Mouse (Mus musculus): ENCODE measurements around the gene Babam2. TPM values are rescaled to one million over a fixed set of nuclear protein-coding genes. Genes with fewer than 3 reads are reported as not detected.
"Not testable (repeated sequence)": the region's sequence is repeated elsewhere in the genome, so short reads cannot be mapped to it uniquely, and the experiment has no call there.

Babam2 gene
- total and polyA plus RNA-seq, 2 experiments from 2014 or later, result 31.2 to 66.2 TPM

- H3K4me3 ChIP-seq (ENCODE audit: low read length), result no peak overlapping the region
- no peak for TF ChIP-seq CTCF (IDR thresholded peaks at IDR 0.05; ENCODE audit: low read depth)
- H3K9me3 ChIP-seq (ENCODE audit: low read length), result no peaks in the 10 kb centered on the region
- H3K27me3 ChIP-seq (ENCODE audit: insufficient read depth, low read length), result no peaks in the 10 kb centered on the region
- ATAC-seq (no peak), DNase-seq (ENCODE audit: low spot score) (no peak)
- H3K36me3 ChIP-seq (ENCODE audit: insufficient read depth, low read length), result no peaks in the 10 kb centered on the region
- no peak overlapping the region for H3K4me2 ChIP-seq (ENCODE audit: low read depth, low read length)
- H3K4me1 ChIP-seq (ENCODE audit: insufficient read depth, low read length), result no peaks in the 10 kb centered on the region
- H3K9ac ChIP-seq (replicated peaks; ENCODE audit: low read length), result no peak overlapping the region
- WGBS, result 96% methylated on average over 3 of the region's 3 CpGs
- no peak overlapping the region for H3K27ac ChIP-seq
Measured at GRCm38 (mm10) chr5:31795414-31795813, 97.9 kb downstream of the Babam2 start.

DNA sequence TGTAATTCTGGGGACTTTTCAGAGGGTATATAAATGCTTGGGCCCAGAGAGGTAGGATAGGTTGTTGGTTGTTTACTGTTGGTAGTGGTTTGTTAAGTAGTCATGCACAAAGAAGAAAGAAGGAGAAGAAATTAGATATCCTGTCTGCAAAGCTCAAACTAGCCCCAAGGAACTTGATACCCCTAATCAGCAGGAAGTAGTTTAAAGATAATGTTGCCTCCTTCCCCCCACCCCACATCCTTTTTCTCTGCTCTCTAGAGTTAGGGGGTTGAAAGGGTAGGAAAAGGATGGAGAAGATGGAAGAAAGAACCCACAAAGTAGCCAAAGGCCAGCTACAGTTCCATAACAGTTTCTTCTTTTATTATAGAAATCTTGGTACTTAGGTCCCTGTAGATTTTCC lies 99.5 kb downstream of the Babam2 start:
- H3K4me2 ChIP-seq (ENCODE audit: low read depth, low read length), result no peak overlapping the region
- H3K4me3 ChIP-seq (ENCODE audit: low read length), result no peak overlapping the region
- no peak overlapping the region for H3K27ac ChIP-seq
- TF ChIP-seq CTCF (IDR thresholded peaks at IDR 0.05; ENCODE audit: low read depth), result no peak
- H3K27me3 ChIP-seq (ENCODE audit: insufficient read depth, low read length), result no peaks in the 10 kb centered on the region
- no peak for ATAC-seq
- no peaks in the 10 kb centered on the region for H3K4me1 ChIP-seq (ENCODE audit: insufficient read depth, low read length)
- H3K36me3 ChIP-seq (ENCODE audit: insufficient read depth, low read length), result no peaks in the 10 kb centered on the region
- DNase-seq (ENCODE audit: low spot score), result no peak
- no peak overlapping the region for H3K9ac ChIP-seq (replicated peaks; ENCODE audit: low read length)
- no peaks in the 10 kb centered on the region for H3K9me3 ChIP-seq (ENCODE audit: low read length)

GRCm38 (mm10) chr5:31804211-31804610 lies 106.7 kb downstream of the Babam2 start:
- not testable (repeated sequence) for H3K4me1 ChIP-seq (ENCODE audit: insufficient read depth, low read length); H3K4me2 ChIP-seq (ENCODE audit: low read depth, low read length); H3K4me3 ChIP-seq (ENCODE audit: low read length); H3K27ac ChIP-seq; H3K9ac ChIP-seq (replicated peaks; ENCODE audit: low read length); H3K36me3 ChIP-seq (ENCODE audit: insufficient read depth, low read length); H3K9me3 ChIP-seq (ENCODE audit: low read length); H3K27me3 ChIP-seq (ENCODE audit: insufficient read depth, low read length); DNase-seq (ENCODE audit: low spot score); ATAC-seq
- 91% methylated on average over 8 of the region's 8 CpGs for WGBS

GRCm38 (mm10) chr5:31804751-31805150 lies 107.3 kb downstream of the Babam2 start:
- H3K36me3 ChIP-seq (ENCODE audit: insufficient read depth, low read length), result no peaks in the 10 kb centered on the region
- no peak for TF ChIP-seq CTCF (IDR thresholded peaks at IDR 0.05; ENCODE audit: low read depth)
- no peak overlapping the region for H3K27ac ChIP-seq
- no peaks in the 10 kb centered on the region for H3K27me3 ChIP-seq (ENCODE audit: insufficient read depth, low read length)
- H3K4me1 ChIP-seq (ENCODE audit: insufficient read depth, low read length), result no peaks in the 10 kb centered on the region
- no peaks in the 10 kb centered on the region for H3K9me3 ChIP-seq (ENCODE audit: low read length)
- H3K4me3 ChIP-seq (ENCODE audit: low read length), result no peak overlapping the region
- no peak for DNase-seq (ENCODE audit: low spot score)
- H3K9ac ChIP-seq (replicated peaks; ENCODE audit: low read length), result no peak overlapping the region
- WGBS, result 74% methylated on average over 8 of the region's 8 CpGs
- no peak for ATAC-seq
- H3K4me2 ChIP-seq (ENCODE audit: low read depth, low read length), result no peak overlapping the region

GRCm38 (mm10) chr5:31807312-31807711 lies 109.8 kb downstream of the Babam2 start:
- Histone ChIP-seq H3K4me2 (ENCODE audit: low read depth, low read length) (no peak overlapping the region), H3K4me1 (ENCODE audit: insufficient read depth, low read length) (no peaks in the 10 kb centered on the region; the same call in 1 of the 2 replicates), H3K9ac (replicated peaks; ENCODE audit: low read length) (no peak overlapping the region), H3K36me3 (ENCODE audit: insufficient read depth, low read length) (no peaks in the 10 kb centered on the region), H3K27ac (no peak overlapping the region), H3K4me3 (ENCODE audit: low read length) (no peak overlapping the region), H3K9me3 (ENCODE audit: low read length) (no peaks in the 10 kb centered on the region), H3K27me3 (ENCODE audit: insufficient read depth, low read length) (no peaks in the 10 kb centered on the region)
- WGBS, result 99% methylated on average over 6 of the region's 6 CpGs
- DNase-seq (ENCODE audit: low spot score), result no peak
- no peak for TF ChIP-seq CTCF (IDR thresholded peaks at IDR 0.05; ENCODE audit: low read depth)
- no peak for ATAC-seq

DNA sequence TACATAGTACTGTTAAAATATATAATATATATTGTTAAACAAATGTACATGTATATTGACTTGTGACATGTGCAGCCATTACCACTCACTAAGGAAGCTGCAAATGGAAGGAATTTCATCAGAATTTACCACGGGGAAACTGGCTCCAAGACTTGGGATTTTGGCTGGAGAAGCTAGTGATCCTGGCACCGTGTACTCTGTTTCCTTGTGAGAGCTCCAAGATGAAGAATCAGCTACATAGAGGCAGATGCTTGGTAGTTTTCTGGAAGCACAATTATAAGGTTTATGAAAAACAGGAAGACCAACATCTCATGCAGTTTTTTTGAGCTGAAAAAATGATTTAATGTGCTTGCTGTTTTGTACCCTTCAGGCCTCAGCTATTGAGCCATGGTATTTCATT lies 110.8 kb downstream of the Babam2 start:
- Histone ChIP-seq H3K36me3 (ENCODE audit: insufficient read depth, low read length) (no peaks in the 10 kb centered on the region), H3K4me2 (ENCODE audit: low read depth, low read length) (no peak overlapping the region), H3K27me3 (ENCODE audit: insufficient read depth, low read length) (no peaks in the 10 kb centered on the region), H3K4me3 (ENCODE audit: low read length) (no peak overlapping the region), H3K27ac (no peak overlapping the region), H3K4me1 (ENCODE audit: insufficient read depth, low read length) (no peaks in the 10 kb centered on the region; the same call in 1 of the 2 replicates), H3K9me3 (ENCODE audit: low read length) (no peaks in the 10 kb centered on the region), H3K9ac (replicated peaks; ENCODE audit: low read length) (no peak overlapping the region)
- TF ChIP-seq CTCF (IDR thresholded peaks at IDR 0.05; ENCODE audit: low read depth), result no peak
- 57% methylated on average over 2 of the region's 2 CpGs for WGBS
- DNase-seq (ENCODE audit: low spot score) (no peak), ATAC-seq (no peak)

- 51% methylated on average over 12 of the region's 12 CpGs for WGBS
- ATAC-seq, result no peak
Measured at GRCm38 (mm10) chr5:31810796-31811662, 113.5 kb downstream of the Babam2 start.

More at GRCm38 (mm10) chr5:31810796-31811662, 113.5 kb downstream of the Babam2 start:
- no peak overlapping the region for H3K9ac ChIP-seq (replicated peaks; ENCODE audit: low read length)
- no peak for TF ChIP-seq CTCF (IDR thresholded peaks at IDR 0.05; ENCODE audit: low read depth)
- no peaks in the 10 kb centered on the region for H3K27me3 ChIP-seq (ENCODE audit: insufficient read depth, low read length)
- H3K4me3 ChIP-seq (ENCODE audit: low read length), result no peak overlapping the region
- no peak overlapping the region for H3K27ac ChIP-seq
- no peaks in the 10 kb centered on the region for H3K9me3 ChIP-seq (ENCODE audit: low read length)
- peak; percentile 53 for DNase-seq (ENCODE audit: low spot score)
- H3K4me2 ChIP-seq (ENCODE audit: low read depth, low read length), result no peak overlapping the region
- no peaks in the 10 kb centered on the region; the same call in 1 of the 2 replicates for H3K4me1 ChIP-seq (ENCODE audit: insufficient read depth, low read length)
- no peaks in the 10 kb centered on the region for H3K36me3 ChIP-seq (ENCODE audit: insufficient read depth, low read length)
